Mouse (Mus musculus) cerebellum, adult 2 months (tissue): ENCODE data around the gene Galnt6.

Experiments
- CTCF ChIP-seq: fragments of 200-500 bp; IDR thresholded peaks from 2 replicates; pipeline ENCODE4 v1.5.1; 2011; ENCODE audit warnings: low read depth, mild to moderate bottlenecking, control low read depth, low read length, moderate library complexity, borderline replicate concordance; ENCODE audit not compliant: insufficient read depth
- POLR2A ChIP-seq: fragments of 200-500 bp; IDR thresholded peaks from 2 replicates; pipeline ENCODE4 v1.6.1; 2011; ENCODE audit warnings: low read length, control low read depth, borderline replicate concordance; ENCODE audit not compliant: insufficient read depth

- TF ChIP-seq CTCF, result no peak
- no peak for TF ChIP-seq POLR2A
Measured at GRCm38 (mm10) chr15:100651610-100652009, 77.6 kb downstream of the Galnt6 start.
